Mouse (Mus musculus) embryonic facial prominence, embryonic 11.5 days (tissue): ENCODE measurements around the gene Pla2g5. TPM values are rescaled to one million over a fixed set of nuclear protein-coding genes. Genes with fewer than 3 reads are reported as not detected.
A peak's percentile ranks its signal among the peaks of the same experiment; 100 is the strongest.

Experiments
- ATAC-seq: fragments of 200-750 bp; cut with Nextera tagmentation; replicated peaks from 2 replicates; pipeline ENCODE4 v1.8.0; 2017; ENCODE audit warnings: low read depth; ENCODE audit not compliant: insufficient number of reproducible peaks, low FRiP score, low TSS enrichment
- DNase-seq: peaks from one replicate; pipeline ENCODE4 v3.0.0-alpha.2; 2015; ENCODE audit warnings: low spot score
- H3K27ac ChIP-seq: fragments of 300-500 bp; sonication (generic); replicated peaks from 2 replicates; pipeline ENCODE4 v1.5.1; 2014; ENCODE audit warnings: mild to moderate bottlenecking, low read depth, low read length, control low read depth
- H3K27me3 ChIP-seq: fragments of 300-500 bp; sonication (generic); 2 replicates; pipeline ENCODE4 v1.6.1; 2014; ENCODE audit warnings: mild to moderate bottlenecking, low read length, moderate library complexity, mixed read lengths; ENCODE audit not compliant: control insufficient read depth, insufficient read depth
- H3K36me3 ChIP-seq: fragments of 300-500 bp; sonication (generic); replicated peaks from 2 replicates; pipeline ENCODE4 v1.6.1; 2014; ENCODE audit warnings: low read depth, mild to moderate bottlenecking, low read length, moderate library complexity, mixed read lengths; ENCODE audit not compliant: control insufficient read depth, insufficient read depth
- H3K4me1 ChIP-seq: fragments of 300-500 bp; sonication (generic); 2 replicates; pipeline ENCODE4 v1.6.1; 2014; ENCODE audit warnings: low read length, mixed read lengths; ENCODE audit not compliant: control insufficient read depth, insufficient read depth
- H3K4me2 ChIP-seq: fragments of 300-500 bp; sonication (generic); 2 replicates; pipeline ENCODE4 v1.6.1; 2014; ENCODE audit warnings: low read depth, mild to moderate bottlenecking, control low read depth, low read length, moderate library complexity
- H3K4me3 ChIP-seq: fragments of 300-500 bp; sonication (generic); 2 replicates; pipeline ENCODE4 v1.5.1; 2014; ENCODE audit warnings: low read depth, low read length, control low read depth
- H3K9ac ChIP-seq: fragments of 300-500 bp; sonication (generic); replicated peaks from 2 replicates; pipeline ENCODE4 v1.6.1; 2014; ENCODE audit warnings: mild to moderate bottlenecking, control low read depth, low read length
- H3K9me3 ChIP-seq: fragments of 300-500 bp; sonication (generic); replicated peaks from 2 replicates; pipeline ENCODE4 v1.6.1; 2016; ENCODE audit warnings: mild to moderate bottlenecking, low read length, inconsistent platforms, mixed read lengths; ENCODE audit not compliant: control insufficient read depth
- WGBS: fragments of 180-500 bp; shearing (Covaris S2); extraction: QIAGEN DNeasy Blood & Tissue Kit; methylation state at CpG from one replicate; pipeline ENCODE4 v1.1.7; 2014; 5-methylcytosine and 5-hydroxymethylcytosine counted together
- polyA plus RNA-seq: library from polyadenylated mRNA; unstranded; fragments of >200 nt; fragmentation: Nextera tagmentation; extraction: Ambion mirVana; gene quantifications from 2 replicates; pipeline ENCODE4 v1.2.1, GENCODE M21; 2014

Gene Pla2g5
- polyA plus RNA-seq, 1 experiment from 2014 or later: 0.87 TPM

GRCm38 (mm10) chr4:138777417-138778407 is 85.6 kb downstream of the Pla2g5 start:
- Histone ChIP-seq H3K27ac (no peak overlapping the region), H3K4me1 (no peaks in the 10 kb centered on the region)

GRCm38 (mm10) chr4:138775435-138775834 is 87.8 kb downstream of the Pla2g5 start, which contains the start of gene Pla2g2d:
TSS of gene Pla2g2d (plus strand) at chr4:138775735.
- Histone ChIP-seq H3K27ac (no peak within 1 kb of the TSS), H3K4me2 (no peak within 1 kb of the TSS), H3K9me3 (no peaks in the 10 kb centered on the region), H3K27me3 (no peaks in the 10 kb centered on the region), H3K36me3 (no peaks in the 10 kb centered on the region), H3K9ac (no peak within 1 kb of the TSS), H3K4me3 (no peak within 1 kb of the TSS), H3K4me1 (no peaks in the 10 kb centered on the region)
- ATAC-seq: no peak
- 85% methylated on average over 6 of the region's 6 CpGs for WGBS
- DNase-seq: no peak

More at GRCm38 (mm10) chr4:138777417-138778407, 85.6 kb downstream of the Pla2g5 start:
- no peak overlapping the region for H3K4me3 ChIP-seq
- H3K9ac ChIP-seq: no peak overlapping the region
- DNase-seq: peak; percentile 12
- no peaks in the 10 kb centered on the region for H3K27me3 ChIP-seq
- no peaks in the 10 kb centered on the region for H3K36me3 ChIP-seq
- H3K4me2 ChIP-seq: no peak overlapping the region
- no peaks in the 10 kb centered on the region for H3K9me3 ChIP-seq
- WGBS: 41% methylated on average over 20 of the region's 20 CpGs
- ATAC-seq: no peak

- no peak for ATAC-seq
- H3K36me3 ChIP-seq: no peaks in the 10 kb centered on the region
- 83% methylated on average over 5 of the region's 5 CpGs for WGBS
Observed at GRCm38 (mm10) chr4:138772386-138772785, 90.9 kb downstream of the Pla2g5 start.

GRCm38 (mm10) chr4:138771970-138772369 is 91.3 kb downstream of the Pla2g5 start:
- no peak for DNase-seq
- WGBS: 84% methylated on average over 10 of the region's 10 CpGs
- H3K4me1 ChIP-seq: no peaks in the 10 kb centered on the region

More at GRCm38 (mm10) chr4:138772386-138772785, 90.9 kb downstream of the Pla2g5 start:
- H3K4me3 ChIP-seq: no peak overlapping the region
- no peaks in the 10 kb centered on the region for H3K9me3 ChIP-seq
- H3K9ac ChIP-seq: no peak overlapping the region
- no peaks in the 10 kb centered on the region for H3K27me3 ChIP-seq
- DNase-seq: no peak
- H3K4me2 ChIP-seq: no peak overlapping the region
- H3K4me1 ChIP-seq: no peaks in the 10 kb centered on the region
- H3K27ac ChIP-seq: no peak overlapping the region

GRCm38 (mm10) chr4:138762266-138762665 is 101.0 kb downstream of the Pla2g5 start:
- WGBS: 77% methylated on average over 9 of the region's 9 CpGs
- Histone ChIP-seq H3K9me3 (no peaks in the 10 kb centered on the region), H3K36me3 (no peaks in the 10 kb centered on the region), H3K4me2 (no peak overlapping the region), H3K4me3 (no peak overlapping the region), H3K4me1 (no peaks in the 10 kb centered on the region), H3K27me3 (no peaks in the 10 kb centered on the region), H3K9ac (no peak overlapping the region), H3K27ac (no peak overlapping the region)
- no peak for DNase-seq
- ATAC-seq: no peak

More at GRCm38 (mm10) chr4:138771970-138772369, 91.3 kb downstream of the Pla2g5 start:
- Histone ChIP-seq H3K9ac (no peak overlapping the region), H3K36me3 (no peaks in the 10 kb centered on the region), H3K4me2 (no peak overlapping the region), H3K9me3 (no peaks in the 10 kb centered on the region), H3K4me3 (no peak overlapping the region), H3K27ac (no peak overlapping the region), H3K27me3 (no peaks in the 10 kb centered on the region)
- no peak for ATAC-seq

- ATAC-seq: no peak
- Histone ChIP-seq H3K4me1 (no peaks in the 10 kb centered on the region), H3K4me2 (no peak within 1 kb of the TSS), H3K27me3 (no peaks in the 10 kb centered on the region), H3K4me3 (no peak within 1 kb of the TSS), H3K9ac (no peak within 1 kb of the TSS; the same call in 1 of the 2 replicates), H3K27ac (no peak within 1 kb of the TSS), H3K9me3 (no peaks in the 10 kb centered on the region), H3K36me3 (no peaks in the 10 kb centered on the region)
- no peak for DNase-seq
- whole genome bisulfite sequencing: 75% methylated on average over 8 of the region's 8 CpGs
Observed at GRCm38 (mm10) chr4:138757416-138757815, 105.9 kb downstream of the Pla2g5 start, which contains the start of gene Pla2g2f. TSS of gene Pla2g2f (minus strand) at chr4:138757626.

GRCm38 (mm10) chr4:138755983-138756382 is 107.3 kb downstream of the Pla2g5 start:
- 84% methylated on average over 11 of the region's 11 CpGs for WGBS
- no peaks in the 10 kb centered on the region for H3K27me3 ChIP-seq

GRCm38 (mm10) chr4:138755439-138755838 is 107.8 kb downstream of the Pla2g5 start:
- Histone ChIP-seq H3K9ac (no peak overlapping the region), H3K4me1 (no peaks in the 10 kb centered on the region), H3K4me3 (no peak overlapping the region), H3K27me3 (no peaks in the 10 kb centered on the region), H3K36me3 (no peaks in the 10 kb centered on the region), H3K4me2 (no peak overlapping the region), H3K9me3 (no peaks in the 10 kb centered on the region), H3K27ac (no peak overlapping the region)
- WGBS: 73% methylated on average over 4 of the region's 4 CpGs
- ATAC-seq (no peak), DNase-seq (no peak)

More at GRCm38 (mm10) chr4:138755983-138756382, 107.3 kb downstream of the Pla2g5 start:
- no peaks in the 10 kb centered on the region for H3K4me1 ChIP-seq
- 0 out of 2 replicates have a peak, but pooled peaks have one; percentile 29 for ATAC-seq
- no peaks in the 10 kb centered on the region for H3K36me3 ChIP-seq
- no peaks in the 10 kb centered on the region for H3K9me3 ChIP-seq
- no peak for DNase-seq
- no peak overlapping the region for H3K4me3 ChIP-seq
- no peak overlapping the region for H3K4me2 ChIP-seq
- H3K27ac ChIP-seq: no peak overlapping the region
- H3K9ac ChIP-seq: no peak overlapping the region
